ENCODE assay signal across 14 mouse cellular contexts in genomic region chr13:23475658-23476057, GRCm38 (mm10). TPM values are rescaled to one million over a fixed set of nuclear protein-coding genes. Genes with fewer than 3 reads are reported as not detected.
DNase-seq lines count a peak whose midpoint lies in the region; ATAC-seq lines count a peak whose summit lies in the region.
"Had no signal": no experiment of that assay in that cellular context is flagged by ENCODE, and none has a peak within 500 bp of the region (broad histone marks: within the 10 kb centered on the region; RNA-seq: fewer than 3 reads in every experiment).

No protein-coding gene starts in this region.

- 24% methylated on average over 2 of the region's 2 CpGs for WGBS in heart, embryonic 11.5 days (ENCODE audit: insufficient replicate concordance)
- 17% methylated on average over 2 of the region's 2 CpGs for WGBS in midbrain, embryonic 10.5 days
- WGBS in midbrain, embryonic 15.5 days: 16% methylated on average over 2 of the region's 2 CpGs
- WGBS in hindbrain, embryonic 13.5 days: 0% methylated on average over 2 of the region's 2 CpGs

- H3K9me3 ChIP-seq in heart, embryonic 11.5 days (replicated peaks; ENCODE audit: control insufficient read depth, low read length): no peaks in the 10 kb centered on the region
- H3K9me3 ChIP-seq in midbrain, embryonic 10.5 days (replicated peaks): no peaks in the 10 kb centered on the region
- no peaks in the 10 kb centered on the region for H3K9me3 ChIP-seq in midbrain, embryonic 15.5 days
- no peaks in the 10 kb centered on the region for H3K9me3 ChIP-seq in hindbrain, embryonic 13.5 days
- H3K9me3 ChIP-seq: embryonic facial prominence, embryonic 13.5 days; limb, embryonic 15.5 days had no signal

- DNase-seq in heart, adult 11 months: peak; percentile 84
- DNase-seq in midbrain, embryonic 10.5 days (ENCODE audit: low spot score): no peak
- DNase-seq in retina, postnatal 1 day: peak; percentile 75
- DNase-seq in natural killer cell, adult 2 months (ENCODE audit: low spot score in 2 of 2): no peak
- no peak for DNase-seq in layer of hippocampus, adult 8-10 months (ENCODE audit: low spot score in 2 of 2)
- DNase-seq: right cerebral cortex, postnatal 4 days; thymus, adult 18-20 months had no signal

- no peaks in the 10 kb centered on the region for H3K4me1 ChIP-seq in heart, embryonic 11.5 days (ENCODE audit: control insufficient read depth, insufficient read depth, low read length)
- peaks cover 11% of the 10 kb centered on the region for H3K4me1 ChIP-seq in midbrain, embryonic 10.5 days
- no peaks in the 10 kb centered on the region for H3K4me1 ChIP-seq in midbrain, embryonic 15.5 days
- no peaks in the 10 kb centered on the region for H3K4me1 ChIP-seq in hindbrain, embryonic 13.5 days (replicated peaks)
- H3K4me1 ChIP-seq: embryonic facial prominence, embryonic 13.5 days; limb, embryonic 15.5 days had no signal

- H3K36me3 ChIP-seq in heart, embryonic 11.5 days (ENCODE audit: control insufficient read depth, insufficient read depth, low read length): no peaks in the 10 kb centered on the region
- no peaks in the 10 kb centered on the region for H3K36me3 ChIP-seq in midbrain, embryonic 10.5 days
- H3K36me3 ChIP-seq in midbrain, embryonic 15.5 days (replicated peaks): no peaks in the 10 kb centered on the region
- H3K36me3 ChIP-seq in hindbrain, embryonic 13.5 days: no peaks in the 10 kb centered on the region
- H3K36me3 ChIP-seq: limb, embryonic 15.5 days had no signal

- H3K9ac ChIP-seq in heart, embryonic 11.5 days (ENCODE audit: low read depth, low read length): no peak overlapping the region
- H3K9ac ChIP-seq in midbrain, embryonic 15.5 days: no peak overlapping the region
- H3K9ac ChIP-seq in hindbrain, embryonic 13.5 days: no peak overlapping the region
- H3K9ac ChIP-seq: embryonic facial prominence, embryonic 13.5 days; limb, embryonic 15.5 days had no signal

- H3K27ac ChIP-seq in heart, embryonic 11.5 days (ENCODE audit: low read depth, low read length): no peak overlapping the region
- peak overlapping the region; percentile 80 for H3K27ac ChIP-seq in midbrain, embryonic 10.5 days (replicated peaks)
- H3K27ac ChIP-seq in midbrain, embryonic 15.5 days: no peak overlapping the region
- H3K27ac ChIP-seq in hindbrain, embryonic 13.5 days: no peak overlapping the region
- H3K27ac ChIP-seq: embryonic facial prominence, embryonic 13.5 days; heart, adult 2 months; limb, embryonic 15.5 days had no signal

- H3K4me2 ChIP-seq in heart, embryonic 11.5 days: no peak overlapping the region
- H3K4me2 ChIP-seq in midbrain, embryonic 15.5 days: no peak overlapping the region
- H3K4me2 ChIP-seq in hindbrain, embryonic 13.5 days: no peak overlapping the region
- H3K4me2 ChIP-seq: embryonic facial prominence, embryonic 13.5 days; limb, embryonic 15.5 days had no signal

- no peak for ATAC-seq in heart, embryonic 11.5 days (replicated peaks; ENCODE audit: insufficient number of reproducible peaks, low FRiP score, low TSS enrichment)
- no peak for ATAC-seq in midbrain, embryonic 15.5 days (replicated peaks)
- ATAC-seq in hindbrain, embryonic 13.5 days (ENCODE audit: low FRiP score): peak; percentile 39; the same call in 1 of the 2 replicates

- no peak overlapping the region for H3K4me3 ChIP-seq in heart, embryonic 11.5 days (ENCODE audit: low read depth, low read length)
- H3K4me3 ChIP-seq in midbrain, embryonic 10.5 days: 0 out of 2 replicates have a peak overlapping the region, but pooled peaks have one; percentile 25
- no peak overlapping the region for H3K4me3 ChIP-seq in midbrain, embryonic 15.5 days
- H3K4me3 ChIP-seq in hindbrain, embryonic 13.5 days: no peak overlapping the region
- H3K4me3 ChIP-seq: embryonic facial prominence, embryonic 13.5 days; heart, adult 2 months; limb, embryonic 15.5 days had no signal

- H3K27me3 ChIP-seq in heart, embryonic 11.5 days (ENCODE audit: control insufficient read depth, insufficient read depth, low read length): no peaks in the 10 kb centered on the region
- no peaks in the 10 kb centered on the region for H3K27me3 ChIP-seq in midbrain, embryonic 10.5 days (ENCODE audit: low read depth, poor library complexity, severe bottlenecking)
- H3K27me3 ChIP-seq in midbrain, embryonic 15.5 days (replicated peaks): no peaks in the 10 kb centered on the region
- H3K27me3 ChIP-seq in hindbrain, embryonic 13.5 days: no peaks in the 10 kb centered on the region; the same call in 1 of the 2 replicates
- H3K27me3 ChIP-seq: embryonic facial prominence, embryonic 13.5 days; limb, embryonic 15.5 days had no signal

RNA-seq across cellular contexts. Expression of gene Btn1a1, which starts 10.0 kb away (rescaled TPM):
- polyA plus RNA-seq in heart, embryonic 11.5 days (2014; fragmentation: Nextera tagmentation; extraction: Ambion mirVana): 0.97 and 1.7 TPM in 2 replicates
- 0.04 and 0.06 TPM in 2 replicates for polyA plus RNA-seq in midbrain, embryonic 10.5 days (2016; fragmentation: Nextera tagmentation; extraction: Ambion mirVana)
- 0.09 and 0.25 TPM in 2 replicates for polyA plus RNA-seq in midbrain, embryonic 15.5 days (2015; fragmentation: Nextera tagmentation; extraction: Ambion mirVana)
- polyA plus RNA-seq in hindbrain, embryonic 13.5 days (2015; fragmentation: Nextera tagmentation; extraction: Ambion mirVana): 0.06 TPM in 1 of 2 replicates, not detected in the other
- not detected for total RNA-seq in layer of hippocampus, adult 8-10 months (2022)
- total RNA-seq: heart, adult 2 months; layer of hippocampus, adult 18-20 months had no signal
- polyA plus RNA-seq: embryonic facial prominence, embryonic 13.5 days; heart, adult 2 months had no signal

RNA-seq across cellular contexts. Expression of gene Btn2a2, which starts 13.0 kb away (rescaled TPM):
- polyA plus RNA-seq in heart, embryonic 11.5 days (2014; fragmentation: Nextera tagmentation; extraction: Ambion mirVana): 0.59 and 0.80 TPM in 2 replicates
- polyA plus RNA-seq in midbrain, embryonic 10.5 days (2016; fragmentation: Nextera tagmentation; extraction: Ambion mirVana): 0.26 and 0.38 TPM in 2 replicates
- not detected in 2 replicates for polyA plus RNA-seq in midbrain, embryonic 15.5 days (2015; fragmentation: Nextera tagmentation; extraction: Ambion mirVana)
- 0.12 TPM in 1 of 2 replicates, not detected in the other for polyA plus RNA-seq in hindbrain, embryonic 13.5 days (2015; fragmentation: Nextera tagmentation; extraction: Ambion mirVana)
- total RNA-seq in layer of hippocampus, adult 8-10 months (2022): 1 to 10 TPM in 2 of 4 experiments, under 1 TPM in 2; 0.80 to 1.9 (median 1.1) TPM
- total RNA-seq: heart, adult 2 months had no signal
- polyA plus RNA-seq: heart, adult 2 months had no signal

RNA-seq across cellular contexts. Expression of gene Abt1, which starts 52.0 kb away (rescaled TPM):
- polyA plus RNA-seq in heart, embryonic 11.5 days (2014; fragmentation: Nextera tagmentation; extraction: Ambion mirVana): 8.9 and 9.8 TPM in 2 replicates
- 14.3 and 14.7 TPM in 2 replicates for polyA plus RNA-seq in midbrain, embryonic 10.5 days (2016; fragmentation: Nextera tagmentation; extraction: Ambion mirVana)
- 9.8 and 9.9 TPM in 2 replicates for polyA plus RNA-seq in midbrain, embryonic 15.5 days (2015; fragmentation: Nextera tagmentation; extraction: Ambion mirVana)
- polyA plus RNA-seq in hindbrain, embryonic 13.5 days (2015; fragmentation: Nextera tagmentation; extraction: Ambion mirVana): 9.9 and 10.2 TPM in 2 replicates
- total RNA-seq in layer of hippocampus, adult 8-10 months (2022): 1 to 10 TPM; 8.0 to 9.0 (median 8.7) TPM

RNA-seq across cellular contexts. Expression of gene Hist1h4h, which starts 55.2 kb away (rescaled TPM):
- 2.1 and 3.4 TPM in 2 replicates for polyA plus RNA-seq in heart, embryonic 11.5 days (2014; fragmentation: Nextera tagmentation; extraction: Ambion mirVana)
- 2.0 and 4.1 TPM in 2 replicates for polyA plus RNA-seq in midbrain, embryonic 10.5 days (2016; fragmentation: Nextera tagmentation; extraction: Ambion mirVana)
- 3.3 and 5.1 TPM in 2 replicates for polyA plus RNA-seq in midbrain, embryonic 15.5 days (2015; fragmentation: Nextera tagmentation; extraction: Ambion mirVana)
- polyA plus RNA-seq in hindbrain, embryonic 13.5 days (2015; fragmentation: Nextera tagmentation; extraction: Ambion mirVana): 4.2 and 5.7 TPM in 2 replicates
- 100 to 1,000 TPM; 236 to 302 (median 261) TPM for total RNA-seq in layer of hippocampus, adult 8-10 months (2022)

RNA-seq across cellular contexts. Expression of gene Hist1h2af, which starts 58.0 kb away (rescaled TPM):
- polyA plus RNA-seq in heart, embryonic 11.5 days (2014; fragmentation: Nextera tagmentation; extraction: Ambion mirVana): 1.4 and 2.3 TPM in 2 replicates
- polyA plus RNA-seq in midbrain, embryonic 10.5 days (2016; fragmentation: Nextera tagmentation; extraction: Ambion mirVana): 4.7 and 9.5 TPM in 2 replicates
- polyA plus RNA-seq in midbrain, embryonic 15.5 days (2015; fragmentation: Nextera tagmentation; extraction: Ambion mirVana): 0.69 TPM in 1 of 2 replicates, not detected in the other
- polyA plus RNA-seq in hindbrain, embryonic 13.5 days (2015; fragmentation: Nextera tagmentation; extraction: Ambion mirVana): 2.4 TPM in 1 of 2 replicates, not detected in the other
- total RNA-seq in layer of hippocampus, adult 8-10 months (2022): 1 to 10 TPM in 3 of 4 experiments, not detected in 1; 1.6 to 6.5 (median 1.8) TPM

Comparison
In these comparisons a context has a peak if more than half of its experiments do, and no peak if none do; other contexts are left out.
1. DNase-seq: peak in heart, adult 11 months (single experiment) and retina, postnatal 1 day (single experiment); none in midbrain, embryonic 10.5 days (single experiment), natural killer cell, adult 2 months (0 of 2) and layer of hippocampus, adult 8-10 months (0 of 2).